Mouse (Mus musculus): ENCODE results near the gene Rhebl1. TPM values are rescaled to one million over a fixed set of nuclear protein-coding genes. Genes with fewer than 3 reads are reported as not detected.

Rhebl1 gene
- not detected for polyA plus RNA-seq (2014; fragmentation: Illumina TruSeq; extraction: RNeasy Lipid Tissue Mini Kit (QIAGEN cat#74804); ENCODE audit: low read depth, low replicate concordance)

DNA sequence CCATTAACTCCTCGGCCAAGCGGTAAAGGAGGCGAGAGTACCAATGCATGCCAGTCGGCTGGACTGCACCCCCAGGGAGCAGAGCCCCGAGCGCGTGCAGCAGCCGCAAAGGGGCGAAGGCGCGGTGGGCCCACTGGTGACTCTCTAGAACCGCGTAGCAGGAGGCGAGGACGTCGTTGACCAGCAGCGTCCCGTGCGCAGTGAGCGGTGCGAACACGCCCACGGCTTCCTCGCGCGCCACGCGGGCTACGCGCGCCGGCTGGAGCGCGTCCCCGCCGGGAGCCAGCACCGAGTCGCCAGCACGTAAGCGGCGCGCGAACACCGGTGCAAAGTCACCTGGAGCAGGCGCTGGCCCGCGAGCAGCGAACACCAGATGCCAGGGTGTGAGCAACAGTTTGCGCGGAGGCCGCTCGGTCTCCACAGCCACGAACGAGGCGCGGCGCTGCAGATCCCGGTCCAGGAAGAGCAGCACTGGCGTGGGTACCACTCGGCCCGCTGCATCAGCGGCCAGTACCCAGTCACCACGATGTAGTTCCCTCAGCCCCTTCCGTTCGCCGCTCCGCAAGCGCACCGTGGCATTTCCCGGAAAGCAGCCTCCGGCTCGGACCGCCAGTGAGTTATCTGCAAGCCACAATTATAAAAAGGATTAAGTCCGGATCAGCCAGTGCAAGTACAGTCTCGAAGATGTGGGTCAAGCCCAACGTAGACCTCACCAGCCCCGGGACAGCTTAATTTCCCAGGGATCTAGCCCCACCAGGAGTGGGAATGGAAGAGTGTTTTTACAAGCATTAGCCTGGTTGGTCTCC lies at the start of gene Rhebl1:
Gene Rhebl1, minus strand, starts transcription at position 601 of the 806 bp plus-strand sequence.

DNA sequence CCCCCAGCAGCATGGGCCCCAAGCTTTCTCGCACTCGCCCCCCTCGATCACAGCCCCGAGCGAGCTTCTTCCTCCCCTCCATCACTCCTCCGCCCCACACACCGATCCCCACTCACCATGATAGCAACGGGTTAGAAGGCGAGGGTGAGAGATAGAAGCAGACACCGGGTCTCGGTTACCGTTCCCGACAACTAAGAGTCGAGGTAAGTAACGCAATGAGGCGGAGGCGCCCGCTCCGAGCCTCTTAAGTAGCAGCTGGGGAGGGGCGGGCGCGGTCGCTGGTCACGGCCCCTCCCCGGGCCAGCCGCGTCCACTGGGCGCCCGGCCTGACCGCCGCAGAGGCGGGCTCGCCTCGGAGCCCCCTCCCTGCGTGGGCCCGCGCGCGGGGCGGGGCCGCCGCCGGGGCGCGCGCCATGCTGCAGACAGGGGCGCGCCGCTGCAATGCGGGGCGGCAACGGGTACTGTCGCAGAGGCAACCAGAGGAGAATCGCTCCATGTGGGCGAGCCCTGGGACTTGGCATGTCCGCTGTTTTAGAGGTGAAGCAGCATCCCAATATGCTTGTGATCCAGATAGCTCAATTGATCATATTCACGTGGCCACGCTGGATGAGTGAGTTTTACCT lies 40.0 kb upstream of the Rhebl1 start, which contains the start of gene Tuba1b:
Gene Tuba1b, minus strand, starts transcription at position 349 of the 623 bp plus-strand sequence.

DNA sequence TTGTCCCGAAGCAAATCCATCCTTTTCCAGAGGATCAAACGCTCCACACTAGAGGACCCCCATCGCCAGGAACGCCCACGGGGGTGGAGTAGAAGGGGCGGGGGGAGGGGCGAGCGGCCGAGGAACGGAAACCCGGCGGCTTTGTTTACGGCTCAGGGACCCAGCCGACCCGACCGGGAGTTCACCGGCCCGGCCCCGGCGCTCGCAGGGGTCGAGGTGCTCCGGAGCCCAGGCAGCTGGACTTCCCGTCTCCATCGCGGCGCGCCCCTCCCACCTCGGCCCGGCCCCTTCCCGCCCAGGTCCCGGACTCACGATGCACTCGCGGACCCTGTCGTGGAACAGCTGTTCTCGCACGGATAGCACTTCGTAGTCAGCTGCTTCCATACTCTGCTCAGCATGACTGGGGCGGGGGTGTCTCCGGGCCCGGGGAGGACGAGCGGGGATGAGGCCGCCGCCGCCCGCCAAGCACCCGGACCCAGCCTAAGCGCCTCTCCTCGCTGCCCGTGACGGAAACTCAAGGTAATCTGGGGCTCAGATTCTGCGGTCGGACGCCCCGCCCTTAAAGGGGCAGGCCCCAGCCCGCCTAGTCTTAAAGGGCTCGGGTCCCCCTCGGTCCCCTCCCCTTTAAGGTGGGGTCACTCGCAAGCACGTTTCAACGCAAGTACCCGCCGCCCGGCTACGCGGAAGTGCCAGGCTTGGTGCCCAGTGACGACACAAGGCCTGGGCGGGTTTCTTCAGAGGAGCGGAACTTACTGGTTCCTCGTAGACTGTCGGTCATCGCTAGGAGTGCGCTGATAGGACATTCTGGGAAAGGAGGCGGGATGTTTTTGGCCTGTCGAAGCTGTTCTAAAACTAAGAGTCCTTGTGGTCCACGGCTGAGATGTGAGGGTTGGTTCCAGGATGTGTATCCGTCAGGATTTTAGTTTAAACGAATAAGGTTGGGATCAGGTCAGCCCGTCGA lies 23.5 kb upstream of the Rhebl1 start, which contains the start of gene Lmbr1l:
Gene Lmbr1l, minus strand, starts transcription at position 694 of the 961 bp plus-strand sequence.

DNA sequence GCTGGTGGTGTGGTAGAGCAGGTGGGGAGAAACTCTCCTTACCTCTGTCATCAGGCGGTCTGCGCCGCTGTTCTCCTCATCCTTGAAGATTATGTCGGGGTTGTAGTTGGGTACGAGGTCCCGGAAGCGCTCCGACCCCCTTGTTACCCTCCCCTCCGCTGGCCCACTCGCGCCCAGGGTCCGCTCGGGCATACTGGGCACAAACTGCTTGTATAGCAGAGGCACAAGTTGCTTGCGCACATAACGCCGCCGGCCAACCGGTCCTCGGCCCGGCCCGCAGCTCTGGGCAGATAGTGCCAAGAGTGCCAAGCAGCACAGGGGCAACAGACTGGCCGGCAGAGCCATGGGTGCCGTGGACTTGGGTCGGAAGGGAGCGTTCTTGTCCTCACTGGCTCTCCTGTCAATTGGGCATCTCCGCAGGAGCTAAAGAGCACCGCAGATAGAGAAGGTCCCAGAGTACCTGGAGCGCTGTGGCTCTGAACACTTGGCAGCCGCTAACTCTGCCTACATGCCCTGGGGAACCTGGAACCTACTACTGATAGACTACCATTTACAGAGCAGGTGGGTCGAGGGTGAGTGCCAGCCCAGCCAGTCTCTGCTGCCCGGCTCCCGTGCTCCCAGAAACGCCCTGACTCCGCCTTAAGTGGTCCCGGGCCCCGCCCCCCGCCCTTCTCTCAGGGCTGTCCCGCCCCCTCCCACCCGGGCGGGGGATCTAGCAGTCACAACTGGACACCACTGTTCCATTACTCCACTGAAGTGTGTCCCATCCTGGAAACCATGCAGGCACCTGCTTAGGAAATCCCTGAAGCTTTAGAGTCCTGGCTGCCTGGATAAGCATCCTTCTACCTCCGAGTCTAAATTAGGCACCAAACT lies 3.8 kb upstream of the Rhebl1 start, which contains the start of gene Dhh:
Gene Dhh, minus strand, starts transcription at position 613 of the 873 bp plus-strand sequence.

GRCm38 (mm10) chr15:98871070-98871915 lies 23.0 kb downstream of the Rhebl1 start, which contains the start of gene Kmt2d:
Kmt2d (minus strand) TSS chr15:98871204.

GRCm38 (mm10) chr15:98830736-98831683 lies 63.3 kb downstream of the Rhebl1 start, which contains the start of gene Prkag1:
Prkag1 (minus strand) TSS chr15:98831521.

Other genes starting within 250 kb of the Rhebl1 start
- gene Ddx23, start 231.6 kb downstream of the Rhebl1 start, polyA plus RNA-seq (2014; fragmentation: Illumina TruSeq; extraction: RNeasy Lipid Tissue Mini Kit (QIAGEN cat#74804); ENCODE audit: low read depth, low replicate concordance), result 2.8 TPM
- gene Rnd1, start 217.1 kb downstream of the Rhebl1 start, polyA plus RNA-seq (2014; fragmentation: Illumina TruSeq; extraction: RNeasy Lipid Tissue Mini Kit (QIAGEN cat#74804); ENCODE audit: low read depth, low replicate concordance), result 6.3 TPM
- not detected for gene Ccdc65, start 186.3 kb downstream of the Rhebl1 start, polyA plus RNA-seq (2014; fragmentation: Illumina TruSeq; extraction: RNeasy Lipid Tissue Mini Kit (QIAGEN cat#74804); ENCODE audit: low read depth, low replicate concordance)
- 1.7 TPM for gene Fkbp11, start 166.3 kb downstream of the Rhebl1 start, polyA plus RNA-seq (2014; fragmentation: Illumina TruSeq; extraction: RNeasy Lipid Tissue Mini Kit (QIAGEN cat#74804); ENCODE audit: low read depth, low replicate concordance)
- 14.6 TPM for gene Arf3, start 131.3 kb downstream of the Rhebl1 start, polyA plus RNA-seq (2014; fragmentation: Illumina TruSeq; extraction: RNeasy Lipid Tissue Mini Kit (QIAGEN cat#74804); ENCODE audit: low read depth, low replicate concordance)
- gene Wnt10b, start 116.4 kb downstream of the Rhebl1 start, polyA plus RNA-seq (2014; fragmentation: Illumina TruSeq; extraction: RNeasy Lipid Tissue Mini Kit (QIAGEN cat#74804); ENCODE audit: low read depth, low replicate concordance), result not detected
- gene Wnt1, start 104.7 kb downstream of the Rhebl1 start, polyA plus RNA-seq (2014; fragmentation: Illumina TruSeq; extraction: RNeasy Lipid Tissue Mini Kit (QIAGEN cat#74804); ENCODE audit: low read depth, low replicate concordance), result not detected
- gene Ddn, start 85.0 kb downstream of the Rhebl1 start, polyA plus RNA-seq (2014; fragmentation: Illumina TruSeq; extraction: RNeasy Lipid Tissue Mini Kit (QIAGEN cat#74804); ENCODE audit: low read depth, low replicate concordance), result not detected
- 28.5 TPM for gene Prkag1, start 63.0 kb downstream of the Rhebl1 start, polyA plus RNA-seq (2014; fragmentation: Illumina TruSeq; extraction: RNeasy Lipid Tissue Mini Kit (QIAGEN cat#74804); ENCODE audit: low read depth, low replicate concordance)
- gene Kmt2d, start 23.3 kb downstream of the Rhebl1 start, polyA plus RNA-seq (2014; fragmentation: Illumina TruSeq; extraction: RNeasy Lipid Tissue Mini Kit (QIAGEN cat#74804); ENCODE audit: low read depth, low replicate concordance), result 2.6 TPM
- not detected for gene Dhh, start 4.0 kb upstream of the Rhebl1 start, polyA plus RNA-seq (2014; fragmentation: Illumina TruSeq; extraction: RNeasy Lipid Tissue Mini Kit (QIAGEN cat#74804); ENCODE audit: low read depth, low replicate concordance)
- 3.3 TPM for gene Lmbr1l, start 23.7 kb upstream of the Rhebl1 start, polyA plus RNA-seq (2014; fragmentation: Illumina TruSeq; extraction: RNeasy Lipid Tissue Mini Kit (QIAGEN cat#74804); ENCODE audit: low read depth, low replicate concordance)
- gene Tuba1b, start 40.0 kb upstream of the Rhebl1 start, polyA plus RNA-seq (2014; fragmentation: Illumina TruSeq; extraction: RNeasy Lipid Tissue Mini Kit (QIAGEN cat#74804); ENCODE audit: low read depth, low replicate concordance), result 10.7 TPM
- gene Gm49450, start 59.0 kb upstream of the Rhebl1 start, polyA plus RNA-seq (2014; fragmentation: Illumina TruSeq; extraction: RNeasy Lipid Tissue Mini Kit (QIAGEN cat#74804); ENCODE audit: low read depth, low replicate concordance), result not detected
- 2.5 TPM for gene Tuba1a, start 59.2 kb upstream of the Rhebl1 start, polyA plus RNA-seq (2014; fragmentation: Illumina TruSeq; extraction: RNeasy Lipid Tissue Mini Kit (QIAGEN cat#74804); ENCODE audit: low read depth, low replicate concordance)
- 23.2 TPM for gene Tuba1c, start 135.4 kb upstream of the Rhebl1 start, polyA plus RNA-seq (2014; fragmentation: Illumina TruSeq; extraction: RNeasy Lipid Tissue Mini Kit (QIAGEN cat#74804); ENCODE audit: low read depth, low replicate concordance)
- gene Prph, start 160.6 kb upstream of the Rhebl1 start, polyA plus RNA-seq (2014; fragmentation: Illumina TruSeq; extraction: RNeasy Lipid Tissue Mini Kit (QIAGEN cat#74804); ENCODE audit: low read depth, low replicate concordance), result not detected
- not detected for gene Troap, start 180.0 kb upstream of the Rhebl1 start, polyA plus RNA-seq (2014; fragmentation: Illumina TruSeq; extraction: RNeasy Lipid Tissue Mini Kit (QIAGEN cat#74804); ENCODE audit: low read depth, low replicate concordance)
- gene C1ql4, start 193.3 kb upstream of the Rhebl1 start, polyA plus RNA-seq (2014; fragmentation: Illumina TruSeq; extraction: RNeasy Lipid Tissue Mini Kit (QIAGEN cat#74804); ENCODE audit: low read depth, low replicate concordance), result not detected
- 26.7 TPM for gene Dnajc22, start 198.6 kb upstream of the Rhebl1 start, polyA plus RNA-seq (2014; fragmentation: Illumina TruSeq; extraction: RNeasy Lipid Tissue Mini Kit (QIAGEN cat#74804); ENCODE audit: low read depth, low replicate concordance)
- 4.0 TPM for gene Spats2, start 231.4 kb upstream of the Rhebl1 start, polyA plus RNA-seq (2014; fragmentation: Illumina TruSeq; extraction: RNeasy Lipid Tissue Mini Kit (QIAGEN cat#74804); ENCODE audit: low read depth, low replicate concordance)

All from liver, adult 10 weeks (tissue).